Mouse (Mus musculus) ES-E14 (cell line): ENCODE results near the gene Syna. TPM values are rescaled to one million over a fixed set of nuclear protein-coding genes. Genes with fewer than 3 reads are reported as not detected.

Experiments used
- DNase-seq: peaks from one replicate; pipeline ENCODE4 v3.0.0-alpha.2; 2013; ENCODE audit warnings: low read depth, low spot score
- H3K27ac ChIP-seq: 2 replicates; pipeline ENCODE4 v1.5.1; 2012; ENCODE audit warnings: low read depth, mild to moderate bottlenecking, low read length, moderate library complexity, mixed read lengths; ENCODE audit not compliant: poor library complexity, insufficient read depth, severe bottlenecking
- H3K36me3 ChIP-seq: 2 replicates; pipeline ENCODE4 v1.6.1; 2012; ENCODE audit warnings: mild to moderate bottlenecking, low read length, moderate library complexity, mixed read lengths; ENCODE audit not compliant: control insufficient read depth, poor library complexity, insufficient read depth, severe bottlenecking
- H3K4me1 ChIP-seq, 2 experiments: fragments of 150-350 bp in 1 of 2; sonication (generic) in 1 of 2; 2 replicates each; pipeline ENCODE4 v1.6.1; 2012; ENCODE audit warnings: low read length in 2 of 2, mild to moderate bottlenecking in 1 of 2, mixed read lengths in 1 of 2; ENCODE audit not compliant: control insufficient read depth in 2 of 2, insufficient read depth in 2 of 2, poor library complexity in 1 of 2
- H3K4me3 ChIP-seq, 2 experiments: fragments of 150-350 bp in 1 of 2; sonication (generic) in 1 of 2; 2 replicates each; pipeline ENCODE4 v1.5.1; 2012; ENCODE audit warnings: low read length in 2 of 2, low read depth in 1 of 2, mild to moderate bottlenecking in 1 of 2, mixed read lengths in 1 of 2; ENCODE audit not compliant: insufficient read depth in 1 of 2, poor library complexity in 1 of 2, severe bottlenecking in 1 of 2
- H3K9ac ChIP-seq: 2 replicates; pipeline ENCODE4 v1.6.1; 2012; ENCODE audit warnings: low read depth, mild to moderate bottlenecking, low read length, mixed read lengths; ENCODE audit not compliant: poor library complexity, insufficient read depth, severe bottlenecking
- H3K9me3 ChIP-seq: fragments of 150-350 bp; sonication (generic); 2 replicates; pipeline ENCODE4 v1.6.1; 2012; ENCODE audit warnings: low read depth, mild to moderate bottlenecking, low read length; ENCODE audit not compliant: control insufficient read depth, insufficient read depth
- CHD2 ChIP-seq: IDR thresholded peaks from 2 replicates; pipeline ENCODE4 v1.6.1; 2014; ENCODE audit warnings: mild to moderate bottlenecking, low read depth, low read length, inconsistent platforms
- HCFC1 ChIP-seq: IDR thresholded peaks from 2 replicates; pipeline ENCODE4 v1.6.1; 2012; ENCODE audit warnings: low read length, inconsistent platforms, borderline replicate concordance; ENCODE audit not compliant: insufficient read depth
- MAFK ChIP-seq: IDR thresholded peaks from 2 replicates; pipeline ENCODE4 v1.6.1; 2014; ENCODE audit warnings: mild to moderate bottlenecking, low read depth, low read length, inconsistent platforms; ENCODE audit not compliant: insufficient read depth
- ZC3H11A ChIP-seq: IDR thresholded peaks from 2 replicates; pipeline ENCODE4 v1.6.1; 2012; ENCODE audit warnings: low read depth, mild to moderate bottlenecking, inconsistent platforms, low read length, borderline replicate concordance
- ZNF384 ChIP-seq: IDR thresholded peaks from 2 replicates; pipeline ENCODE4 v1.6.1; 2012; ENCODE audit warnings: low read depth, low read length, inconsistent platforms
- in situ Hi-C, 2 experiments: fragments of 600-800 bp; cut with MboI; formaldehyde crosslinking; loops; one replicate each; pipeline ENCODE4 v1.15.1; 2025; ENCODE audit warnings: low sequenced_read_pairs in 2 of 2, inconsistent platforms in 1 of 2; ENCODE audit not compliant: unreplicated experiment in 2 of 2
- total RNA-seq: library from RNA; depleted of rRNA; stranded (reverse); fragments of 300-350 nt; gene quantifications from 2 replicates; pipeline ENCODE4 v1.2.3, GENCODE M21; 2012

The Syna gene
- total RNA-seq, 1 experiment = 0.18 TPM

DNA sequence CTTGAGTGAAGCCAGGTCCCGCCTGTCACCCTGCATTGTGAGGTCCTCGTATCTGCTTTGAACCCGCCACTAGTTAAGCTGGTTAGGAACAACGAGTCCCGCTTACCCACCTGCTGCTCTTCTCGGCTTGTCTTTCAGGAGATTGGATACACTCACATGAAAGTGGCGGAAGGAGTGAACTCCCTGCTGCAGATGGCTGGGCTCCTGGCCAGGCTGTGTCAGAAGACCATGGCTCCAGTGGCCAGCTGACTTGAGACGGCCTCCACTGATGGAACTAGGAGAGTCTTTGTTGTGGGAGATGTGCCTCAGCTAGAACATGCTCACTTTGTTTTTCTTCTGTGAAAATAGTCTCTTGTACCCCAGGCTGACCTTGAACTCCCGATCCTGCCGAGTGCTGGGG is 37.7 kb upstream of the Syna start:
- Histone ChIP-seq H3K27ac (no peak overlapping the region), H3K9me3 (no peaks in the 10 kb centered on the region), H3K4me1 (0 out of 4 replicates have a peak, but pooled peaks cover 0 to 3% of the 10 kb centered on the region in 2 experiments), H3K9ac (no peak overlapping the region), H3K4me3 (no peak overlapping the region), H3K36me3 (peaks cover 56% of the 10 kb centered on the region)
- DNase-seq = no peak
- in situ Hi-C loops = no loop called here
- TF ChIP-seq MAFK (no peak), ZC3H11A (no peak), CHD2 (no peak), ZNF384 (no peak)

DNA sequence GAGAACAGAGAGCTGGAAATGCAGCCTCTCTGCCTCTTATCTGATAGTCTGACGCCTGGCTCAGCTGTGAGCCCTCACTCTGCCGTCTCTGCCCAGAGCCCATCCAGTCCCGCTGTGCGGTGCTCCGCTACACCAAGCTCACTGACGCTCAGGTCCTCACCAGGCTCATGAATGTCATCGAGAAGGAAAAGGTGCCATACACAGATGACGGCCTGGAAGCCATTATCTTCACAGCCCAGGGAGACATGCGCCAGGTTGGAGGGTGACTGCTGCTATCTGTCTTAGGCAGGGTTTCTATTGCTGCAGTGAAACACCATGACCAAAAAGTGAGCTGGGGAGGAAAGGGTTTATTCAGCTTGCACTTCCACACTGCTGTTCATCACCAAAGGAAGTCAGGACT is 33.1 kb upstream of the Syna start:
- Histone ChIP-seq H3K9ac (no peak overlapping the region), H3K4me3 (no peak overlapping the region), H3K36me3 (peaks cover 83% of the 10 kb centered on the region), H3K9me3 (no peaks in the 10 kb centered on the region), H3K4me1 (peaks cover 0 to 9% of the 10 kb centered on the region in 2 experiments; a peak in 2 of 4 replicates), H3K27ac (no peak overlapping the region)
- in situ Hi-C loops = no loop called here
- no peak for DNase-seq
- TF ChIP-seq HCFC1 = no peak
- TF ChIP-seq CHD2 = no peak
- TF ChIP-seq MAFK = no peak
- TF ChIP-seq ZC3H11A = no peak
- no peak for TF ChIP-seq ZNF384

GRCm38 (mm10) chr5:134592026-134592581 is 32.1 kb upstream of the Syna start:
- Histone ChIP-seq H3K36me3 (peaks cover 77% of the 10 kb centered on the region), H3K27ac (no peak overlapping the region), H3K4me1 (peaks cover 0 to 5% of the 10 kb centered on the region in 2 experiments; a peak in 2 of 4 replicates), H3K9ac (no peak overlapping the region), H3K9me3 (no peaks in the 10 kb centered on the region), H3K4me3 (no peak overlapping the region)
- DNase-seq = no peak
- in situ Hi-C loops = no loop called here
- TF ChIP-seq ZNF384 = no peak
- no peak for TF ChIP-seq ZC3H11A

- Histone ChIP-seq H3K36me3 (peaks cover 59% of the 10 kb centered on the region), H3K9ac (no peak overlapping the region), H3K4me1 (peaks cover 0 to 5% of the 10 kb centered on the region in 2 experiments; a peak in 2 of 4 replicates), H3K4me3 (no peak overlapping the region), H3K27ac (no peak overlapping the region), H3K9me3 (no peaks in the 10 kb centered on the region)
- TF ChIP-seq ZC3H11A (no peak), HCFC1 (no peak), CHD2 (no peak), ZNF384 (no peak), MAFK (no peak)
- in situ Hi-C loops = no loop called here
- DNase-seq = no peak
Observed at GRCm38 (mm10) chr5:134589900-134590299, 29.9 kb upstream of the Syna start.

- Histone ChIP-seq H3K27ac (no peak overlapping the region), H3K9me3 (no peaks in the 10 kb centered on the region), H3K4me3 (no peak overlapping the region), H3K4me1 (peaks cover 0 to 8% of the 10 kb centered on the region in 2 experiments; a peak in 2 of 4 replicates), H3K9ac (no peak overlapping the region), H3K36me3 (peaks cover 15% of the 10 kb centered on the region)
- no peak for DNase-seq
- in situ Hi-C loops = no loop called here
- TF ChIP-seq CHD2 (no peak), HCFC1 (no peak), ZC3H11A (no peak)
Observed at GRCm38 (mm10) chr5:134584798-134585197, 24.8 kb upstream of the Syna start.
